Mouse (Mus musculus): ENCODE results near the gene Wdfy1.

DNA sequence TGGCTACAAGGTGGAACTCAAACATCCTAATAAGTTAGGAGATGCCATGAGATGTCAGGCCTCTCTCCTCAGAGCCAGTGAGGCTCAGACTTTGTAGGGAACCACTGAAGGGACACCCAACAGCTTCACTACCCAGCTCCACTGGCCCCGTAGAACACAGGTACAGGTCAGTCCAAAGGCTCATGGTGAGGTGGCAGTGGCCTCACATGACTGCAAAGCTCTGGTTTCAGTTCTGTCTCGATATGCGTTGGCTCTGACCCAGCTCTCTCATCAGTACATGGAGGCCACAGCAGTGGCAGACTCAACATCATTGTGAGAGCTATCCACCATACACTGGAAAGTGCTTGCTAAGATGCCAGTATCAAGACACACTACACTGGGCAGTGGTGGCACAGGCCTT lies 95.2 kb downstream of the Wdfy1 start:
- no peak for TF ChIP-seq POLR2A (IDR thresholded peaks at IDR 0.05; ENCODE audit: insufficient read depth, low read depth, low read length)
- TF ChIP-seq CTCF (IDR thresholded peaks at IDR 0.05), result no peak
- TF ChIP-seq EP300 (IDR thresholded peaks at IDR 0.05; ENCODE audit: insufficient read depth, low read depth, low read length), result no peak

All from heart, adult 2 months (tissue).